ENCODE assay signal across 1 mouse cellular context in genomic region chr3:90652878-90653508, GRCm38 (mm10).
TF ChIP-seq lines count a peak whose summit lies in the region.

No protein-coding gene starts in this region.

TF ChIP-seq in CH12.LX, 34 proteins besides CTCF, POLR2A, EP300 and RAD21 (continued from another document):
- TF ChIP-seq TBP (conservative IDR thresholded peaks at IDR 0.05; ENCODE audit: low read depth, low read length): no peak
- TF ChIP-seq BHLHE40 (IDR thresholded peaks at IDR 0.05; ENCODE audit: low read depth, low read length): no peak
- no peak for TF ChIP-seq USF2 (conservative IDR thresholded peaks at IDR 0.05; ENCODE audit: low read depth, low read length)
- no peak for TF ChIP-seq ZNF384 (IDR thresholded peaks at IDR 0.05; ENCODE audit: low read depth, low read length)
- TF ChIP-seq NELFE (IDR thresholded peaks at IDR 0.05; ENCODE audit: low read depth, low read length): 0 out of 2 replicates have a peak, but pooled peaks have one; percentile 17
- TF ChIP-seq MEF2A (IDR thresholded peaks at IDR 0.05; ENCODE audit: borderline replicate concordance, low read depth, low read length): no peak
